Mouse (Mus musculus) thymus, adult 2 months (tissue): Measurements from ENCODE around the gene Actl7a.

Experiments
- CTCF ChIP-seq: fragments of 200-500 bp; IDR thresholded peaks from 2 replicates; pipeline ENCODE4 v1.5.1; 2012; ENCODE audit warnings: mild to moderate bottlenecking, control low read depth, low read length, moderate library complexity, borderline replicate concordance; ENCODE audit not compliant: control insufficient read depth, poor library complexity, insufficient read depth; ENCODE audit errors: extremely low read depth
- POLR2A ChIP-seq: fragments of 200-500 bp; IDR thresholded peaks from 2 replicates; pipeline ENCODE4 v1.6.1; 2012; ENCODE audit warnings: mild to moderate bottlenecking, low read length, control low read depth, moderate library complexity; ENCODE audit not compliant: control insufficient read depth, poor library complexity, insufficient read depth; ENCODE audit errors: extremely low read depth

- TF ChIP-seq CTCF (no peak), POLR2A (no peak)
These were observed 3.2 kb upstream of the Actl7a start, which contains the start of gene Gm26657 for GRCm38 (mm10) chr4:56740020-56740485.
